ENCODE assay signal across 14 mouse cellular contexts in the genomic region with DNA sequence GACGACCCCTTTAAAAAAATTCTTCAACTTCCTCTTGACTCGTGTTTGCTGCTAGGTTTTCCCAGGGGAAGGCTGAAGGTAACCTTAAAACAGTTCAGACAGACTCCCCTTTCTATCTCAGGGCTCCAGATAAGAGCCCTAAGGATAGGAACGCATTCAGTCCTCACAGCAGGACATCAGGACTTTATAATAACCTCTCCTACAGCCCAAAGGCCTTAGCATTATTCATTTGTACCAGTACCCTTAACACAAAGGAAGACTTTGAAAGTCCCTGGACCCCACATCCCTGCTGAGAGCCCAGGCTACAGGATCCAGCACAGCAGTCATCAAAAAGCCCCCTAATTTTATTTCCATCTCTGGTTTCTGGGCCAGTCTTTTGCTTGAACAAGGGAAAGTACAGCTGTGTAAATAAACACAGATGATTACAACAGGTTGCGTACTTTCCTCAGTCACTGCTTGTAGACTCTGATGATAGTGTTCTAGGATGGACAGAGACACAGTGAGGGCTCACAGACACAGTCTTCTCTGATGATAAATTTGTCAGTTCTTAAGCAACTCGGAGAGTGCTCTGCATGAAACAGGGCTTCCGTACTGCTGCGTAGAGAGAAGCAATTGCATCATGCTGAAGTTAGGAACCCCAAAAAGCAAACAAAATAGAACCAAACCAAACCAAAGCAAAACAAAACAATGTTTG. TPM values are rescaled to one million over a fixed set of nuclear protein-coding genes. Genes with fewer than 3 reads are reported as not detected.
DNase-seq lines count a peak whose midpoint lies in the region; ATAC-seq and TF ChIP-seq lines count a peak whose summit lies in the region.
"Had no signal": no experiment of that assay in that cellular context is flagged by ENCODE, and none has a peak within 500 bp of the region (broad histone marks: within the 10 kb centered on the region; RNA-seq: fewer than 3 reads in every experiment).

No protein-coding gene starts in this region.

- no peaks in the 10 kb centered on the region for H3K36me3 ChIP-seq in lung, embryonic 14.5 days (ENCODE audit: insufficient read depth)
- no peaks in the 10 kb centered on the region for H3K36me3 ChIP-seq in forebrain, embryonic 13.5 days (ENCODE audit: poor library complexity, severe bottlenecking)
- H3K36me3 ChIP-seq: heart, embryonic 12.5 days; intestine, embryonic 15.5 days; neural tube, embryonic 12.5 days had no signal

- no peak overlapping the region for H3K4me3 ChIP-seq in lung, embryonic 14.5 days (ENCODE audit: low read depth, low read length)
- H3K4me3 ChIP-seq in forebrain, embryonic 13.5 days = no peak overlapping the region
- H3K4me3 ChIP-seq: heart, embryonic 12.5 days; intestine, embryonic 15.5 days; neural tube, embryonic 12.5 days had no signal

- DNase-seq in lung, embryonic 14.5 days = peak; percentile 44
- no peak for DNase-seq in lung, postnatal 4 days
- DNase-seq in embryo, embryonic 10 days (ENCODE audit: low spot score) = peak; percentile 41
- DNase-seq in neural tube, embryonic 10.5 days (ENCODE audit: extremely low spot score, low spot score) = peak; percentile 47
- DNase-seq in adrenal gland, adult 18-20 months (ENCODE audit: low spot score in 2 of 2) = no peak
- no peak for DNase-seq in urinary bladder, postnatal 14 days (ENCODE audit: low spot score)
- no peak for DNase-seq in right cerebral cortex, adult 2 months (ENCODE audit: low spot score in 2 of 2)
- DNase-seq: layer of hippocampus, postnatal 36 days; right cerebral cortex, postnatal 14 days had no signal

- no peak overlapping the region for H3K4me2 ChIP-seq in lung, embryonic 14.5 days
- no peak overlapping the region; the same call in 1 of the 2 replicates for H3K4me2 ChIP-seq in forebrain, embryonic 13.5 days
- H3K4me2 ChIP-seq: heart, embryonic 12.5 days; intestine, embryonic 15.5 days; liver, embryonic 11.5 days; neural tube, embryonic 12.5 days had no signal

- no peak overlapping the region for H3K9ac ChIP-seq in lung, embryonic 14.5 days
- H3K9ac ChIP-seq in forebrain, embryonic 13.5 days = no peak overlapping the region
- H3K9ac ChIP-seq: heart, embryonic 12.5 days; intestine, embryonic 15.5 days; neural tube, embryonic 12.5 days had no signal

- TF ChIP-seq CTCF in lung, embryonic 14.5 days (IDR thresholded peaks at IDR 0.05; ENCODE audit: low read depth) = no peak

- 16% methylated on average over 7 of the region's 7 CpGs for WGBS in lung, embryonic 14.5 days
- 12% methylated on average over 7 of the region's 7 CpGs for WGBS in forebrain, embryonic 13.5 days

- no peak; the same call in 1 of the 2 replicates for ATAC-seq in lung, embryonic 14.5 days (ENCODE audit: insufficient read depth)
- peak; percentile 62; the same call in 1 of the 2 replicates for ATAC-seq in forebrain, embryonic 13.5 days
- ATAC-seq: intestine, embryonic 15.5 days had no signal

- H3K27ac ChIP-seq in lung, embryonic 14.5 days (ENCODE audit: low read depth) = no peak overlapping the region
- H3K27ac ChIP-seq in forebrain, embryonic 13.5 days = peak overlapping the region; percentile 26; the same call in 1 of the 2 replicates
- H3K27ac ChIP-seq: intestine, embryonic 15.5 days; neural tube, embryonic 12.5 days had no signal

- no peaks in the 10 kb centered on the region for H3K4me1 ChIP-seq in lung, embryonic 14.5 days (ENCODE audit: insufficient read depth)
- peaks cover 15% of the 10 kb centered on the region for H3K4me1 ChIP-seq in forebrain, embryonic 13.5 days
- H3K4me1 ChIP-seq: intestine, embryonic 15.5 days had no signal

- no peaks in the 10 kb centered on the region for H3K27me3 ChIP-seq in lung, embryonic 14.5 days (ENCODE audit: insufficient read depth, low read length)
- no peaks in the 10 kb centered on the region for H3K27me3 ChIP-seq in forebrain, embryonic 13.5 days
- H3K27me3 ChIP-seq: heart, embryonic 12.5 days; intestine, embryonic 15.5 days; neural tube, embryonic 12.5 days had no signal

- no peaks in the 10 kb centered on the region for H3K9me3 ChIP-seq in lung, embryonic 14.5 days (ENCODE audit: low read depth, low read length)
- no peaks in the 10 kb centered on the region for H3K9me3 ChIP-seq in forebrain, embryonic 13.5 days (replicated peaks)
- H3K9me3 ChIP-seq: heart, embryonic 12.5 days; intestine, embryonic 15.5 days; neural tube, embryonic 12.5 days had no signal

RNA-seq across cellular contexts. Expression of gene Slc1a3, which starts 23.3 kb away (rescaled TPM):
- 24.5 and 26.1 TPM in 2 replicates for polyA plus RNA-seq in lung, embryonic 14.5 days (2014; fragmentation: Nextera tagmentation; extraction: Ambion mirVana)
- 75.9 and 79.2 TPM in 2 replicates for polyA plus RNA-seq in forebrain, embryonic 13.5 days (2015; fragmentation: Nextera tagmentation; extraction: Ambion mirVana)
- 10 to 100 TPM; 17.7 to 32.8 TPM for total RNA-seq in adrenal gland, adult 18-20 months (2021)

Comparison
In these comparisons a context has a peak if more than half of its experiments do, and no peak if none do; other contexts are left out.
1. DNase-seq: peak in lung, embryonic 14.5 days (single experiment), embryo, embryonic 10 days (single experiment) and neural tube, embryonic 10.5 days (single experiment); none in lung, postnatal 4 days (0 of 2), adrenal gland, adult 18-20 months (0 of 2), urinary bladder, postnatal 14 days (single experiment) and right cerebral cortex, adult 2 months (0 of 2).